Mouse (Mus musculus) embryonic fibroblast, embryonic 13.5 days (primary cell): ENCODE data around the gene Rhbg. TPM values are rescaled to one million over a fixed set of nuclear protein-coding genes. Genes with fewer than 3 reads are reported as not detected.

Experiments
- H3K27ac ChIP-seq: 2 replicates; pipeline ENCODE4 v1.5.1; 2012; ENCODE audit warnings: low read length, control low read depth, inconsistent platforms; ENCODE audit not compliant: insufficient read depth
- H3K4me1 ChIP-seq: 2 replicates; pipeline ENCODE4 v1.6.1; 2011; ENCODE audit warnings: low read length; ENCODE audit not compliant: control insufficient read depth, insufficient read depth
- H3K4me3 ChIP-seq: 2 replicates; pipeline ENCODE4 v1.5.1; 2011; ENCODE audit warnings: mild to moderate bottlenecking, control low read depth, low read length; ENCODE audit not compliant: insufficient read depth
- CTCF ChIP-seq: IDR thresholded peaks from 2 replicates; pipeline ENCODE4 v1.5.1; 2011; ENCODE audit warnings: mild to moderate bottlenecking, control low read depth, low read length, moderate library complexity, borderline replicate concordance; ENCODE audit not compliant: insufficient read depth
- POLR2A ChIP-seq: IDR thresholded peaks from 2 replicates; pipeline ENCODE4 v1.6.1; 2011; ENCODE audit warnings: low read depth, mild to moderate bottlenecking, control low read depth, low read length, moderate library complexity
- polyA plus RNA-seq: library from polyadenylated mRNA; stranded (reverse); fragments of >200 nt; gene quantifications from 2 replicates; pipeline ENCODE4 v1.2.4, GENCODE M21; 2011; ENCODE audit warnings: low read depth; ENCODE audit not compliant: missing spikeins, insufficient read length

Rhbg gene
- polyA plus RNA-seq, 1 experiment, result not detected

DNA sequence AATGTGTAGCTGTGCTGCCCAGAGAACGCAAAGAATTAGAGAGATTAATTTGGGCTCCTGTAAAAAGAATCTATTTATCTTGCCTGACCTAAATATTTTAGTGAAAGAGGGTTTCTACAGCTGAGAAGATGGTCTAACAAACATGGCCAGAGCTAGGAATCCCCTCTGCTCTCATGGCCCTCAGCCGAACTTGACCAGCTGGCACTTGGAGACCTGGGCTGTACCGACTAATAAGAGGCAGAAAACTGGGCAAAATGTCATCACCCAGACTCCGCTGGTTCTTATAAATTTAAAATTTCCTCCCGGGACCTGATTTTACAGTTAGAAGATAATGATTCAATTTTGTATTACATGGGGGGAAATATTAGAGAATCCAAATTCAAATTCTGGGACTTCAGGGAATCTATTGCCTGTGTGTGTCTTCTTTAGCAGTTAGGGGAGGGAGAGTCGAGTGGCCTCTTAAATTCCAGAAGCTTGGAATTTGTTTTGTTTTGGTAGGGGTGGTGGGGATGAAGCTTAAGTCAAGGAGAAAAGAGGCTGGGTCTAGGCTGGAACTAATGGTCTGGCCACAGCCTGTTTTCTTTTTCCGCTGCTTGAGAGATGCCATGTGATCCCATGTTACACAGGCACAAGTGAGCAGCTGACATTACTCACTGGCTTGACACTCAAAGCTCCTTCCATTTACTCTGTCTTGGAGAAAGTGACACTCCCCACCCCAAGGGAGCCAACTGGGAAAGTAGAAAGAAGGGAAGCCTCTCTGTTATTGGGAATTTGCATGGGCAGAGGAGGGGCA lies 37.8 kb downstream of the Rhbg start:
- Histone ChIP-seq H3K27ac (no peak overlapping the region), H3K4me1 (no peaks in the 10 kb centered on the region; the same call in 1 of the 2 replicates), H3K4me3 (no peak overlapping the region)
- no peak for TF ChIP-seq CTCF
- TF ChIP-seq POLR2A, result no peak

DNA sequence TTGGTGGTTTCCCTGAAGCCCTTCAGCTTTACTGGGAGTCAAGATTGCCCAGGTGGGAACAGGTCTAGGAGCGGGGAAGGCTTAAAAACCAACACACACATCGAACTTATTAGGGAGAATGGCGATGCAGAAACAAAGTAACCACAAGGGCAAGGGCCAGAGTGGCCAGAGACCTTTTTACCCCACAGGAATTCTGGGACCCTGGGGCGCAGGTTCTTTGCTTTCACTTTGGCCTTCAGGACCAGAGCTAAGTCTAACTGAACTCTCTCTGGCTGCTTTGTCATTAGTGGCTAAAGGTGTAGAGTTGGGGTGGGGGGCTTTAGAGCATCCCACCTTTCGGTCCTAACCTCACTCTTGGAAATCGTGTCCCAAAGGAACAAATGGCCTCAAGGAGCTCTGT lies 38.4 kb downstream of the Rhbg start:
- Histone ChIP-seq H3K4me1 (no peaks in the 10 kb centered on the region; the same call in 1 of the 2 replicates), H3K27ac (no peak overlapping the region), H3K4me3 (no peak overlapping the region)
- TF ChIP-seq CTCF, result no peak
- no peak for TF ChIP-seq POLR2A

DNA sequence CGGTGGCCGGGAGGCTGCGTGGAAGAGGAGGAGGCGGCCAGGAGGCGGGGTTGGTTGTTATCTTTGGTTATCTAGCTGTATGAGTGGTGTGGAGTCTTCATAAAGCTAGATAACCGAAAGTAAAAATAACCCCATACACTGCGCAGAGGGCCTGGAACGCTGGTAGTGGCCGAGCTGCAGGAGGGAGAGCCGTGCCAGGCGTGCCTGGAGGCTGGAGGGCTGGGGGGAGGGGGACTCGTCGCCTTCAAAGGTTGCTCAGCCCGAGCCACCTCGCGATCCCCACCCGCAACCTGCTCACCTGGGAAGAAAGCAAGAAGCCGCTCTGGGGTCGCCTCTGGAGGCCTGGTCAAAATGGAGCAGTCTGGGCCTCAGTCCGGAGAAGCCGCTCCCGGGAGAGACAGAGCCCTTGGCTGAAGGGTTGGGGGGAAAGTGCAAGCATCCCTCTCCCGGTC lies 38.9 kb downstream of the Rhbg start:
- no peak overlapping the region for H3K27ac ChIP-seq
- TF ChIP-seq POLR2A (no peak), CTCF (no peak)
- peak overlapping the region; percentile 5; the same call in 1 of the 2 replicates for H3K4me3 ChIP-seq
- no peaks in the 10 kb centered on the region; the same call in 1 of the 2 replicates for H3K4me1 ChIP-seq

DNA sequence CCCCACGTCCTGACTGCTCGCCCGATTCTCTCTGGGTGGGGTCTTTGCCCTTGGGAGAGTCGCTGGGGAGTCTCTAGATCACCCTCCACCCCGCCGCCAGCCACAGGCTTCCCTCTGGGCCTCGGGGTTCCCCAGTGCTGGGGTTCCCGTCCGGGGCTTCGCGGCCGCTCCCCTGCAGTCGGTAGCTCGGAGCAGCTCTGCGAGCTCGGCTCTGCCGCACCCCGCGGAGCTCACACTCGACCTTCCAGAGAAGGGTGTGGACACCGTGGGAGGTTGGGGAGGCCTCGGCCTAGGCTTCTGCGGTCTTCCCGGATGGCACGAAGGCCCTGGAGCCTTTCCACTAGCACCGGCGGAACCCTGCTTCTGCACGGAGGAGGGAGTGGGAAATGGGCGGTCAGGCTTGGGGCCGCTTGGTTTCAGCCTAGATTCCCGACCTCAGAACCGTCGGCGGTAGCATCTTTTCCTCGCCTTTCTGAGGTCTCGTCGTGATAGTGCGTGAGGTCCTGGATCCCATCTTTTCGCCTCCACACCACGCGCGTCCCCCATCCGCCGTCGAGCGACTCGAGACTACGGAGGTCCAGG lies 39.4 kb downstream of the Rhbg start:
- H3K27ac ChIP-seq, result no peak overlapping the region
- TF ChIP-seq POLR2A, result no peak
- no peak for TF ChIP-seq CTCF
- H3K4me3 ChIP-seq, result peak overlapping the region; percentile 5; the same call in 1 of the 2 replicates
- peaks cover 3% of the 10 kb centered on the region for H3K4me1 ChIP-seq

DNA sequence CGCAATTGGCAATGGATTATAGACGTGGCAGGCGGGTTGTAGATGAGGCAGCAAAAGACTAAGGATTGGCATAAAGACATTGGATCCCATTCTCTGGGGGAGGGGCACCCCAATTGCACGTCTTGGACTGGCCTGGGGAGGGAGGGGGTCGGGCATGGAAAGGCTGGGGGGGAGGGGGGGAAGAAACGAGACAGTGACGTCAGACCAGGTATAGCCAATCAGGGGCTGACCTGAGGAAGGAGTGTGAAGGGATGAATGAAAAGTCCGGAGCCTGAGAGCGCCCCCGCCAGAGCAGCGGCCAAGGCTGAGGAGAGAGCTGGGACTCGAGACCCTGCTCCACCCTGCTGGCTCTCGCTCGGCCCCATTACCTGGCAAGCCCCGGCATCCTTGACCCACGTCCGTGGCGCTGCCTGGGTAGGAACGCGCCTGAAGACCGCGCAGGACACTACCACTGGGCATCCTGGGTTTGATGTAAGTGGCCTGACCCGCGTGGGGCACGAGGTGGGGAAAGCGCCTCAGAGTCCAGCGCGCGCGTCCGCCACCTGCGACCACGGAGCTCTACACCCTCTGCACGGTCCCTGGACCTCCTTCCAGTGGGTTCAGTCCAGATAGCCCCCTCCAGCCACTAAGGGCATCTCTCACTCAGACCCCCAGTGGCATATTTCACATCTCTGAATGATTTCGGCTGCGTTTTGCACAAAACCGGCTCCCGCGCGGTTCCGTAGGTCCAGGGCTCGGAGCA lies 40.1 kb downstream of the Rhbg start:
- H3K4me3 ChIP-seq, result no peak overlapping the region
- no peak overlapping the region for H3K27ac ChIP-seq
- no peak for TF ChIP-seq POLR2A
- no peak for TF ChIP-seq CTCF
- H3K4me1 ChIP-seq, result peaks cover 7% of the 10 kb centered on the region

DNA sequence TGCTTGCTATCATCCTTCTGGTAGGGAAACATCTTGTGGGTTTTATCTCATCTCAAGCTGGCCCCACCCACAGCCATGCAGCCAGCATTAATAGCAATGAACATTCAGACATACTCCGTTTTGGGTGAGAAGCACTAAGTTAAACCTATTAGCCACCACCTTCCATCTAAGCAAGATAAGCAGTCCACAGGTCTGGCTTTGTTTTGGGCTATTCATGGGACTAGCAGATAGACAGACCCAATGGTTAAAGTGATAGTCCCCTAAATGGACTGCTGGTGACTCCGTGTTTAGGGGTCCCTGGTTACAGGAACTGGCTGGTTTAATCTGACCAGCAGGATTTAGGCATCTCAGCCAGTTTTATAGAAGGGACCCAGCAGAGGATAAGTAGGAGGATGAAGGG lies 41.5 kb downstream of the Rhbg start:
- TF ChIP-seq CTCF (no peak), POLR2A (no peak)
- Histone ChIP-seq H3K4me1 (peaks cover 7% of the 10 kb centered on the region), H3K4me3 (no peak overlapping the region), H3K27ac (no peak overlapping the region)

DNA sequence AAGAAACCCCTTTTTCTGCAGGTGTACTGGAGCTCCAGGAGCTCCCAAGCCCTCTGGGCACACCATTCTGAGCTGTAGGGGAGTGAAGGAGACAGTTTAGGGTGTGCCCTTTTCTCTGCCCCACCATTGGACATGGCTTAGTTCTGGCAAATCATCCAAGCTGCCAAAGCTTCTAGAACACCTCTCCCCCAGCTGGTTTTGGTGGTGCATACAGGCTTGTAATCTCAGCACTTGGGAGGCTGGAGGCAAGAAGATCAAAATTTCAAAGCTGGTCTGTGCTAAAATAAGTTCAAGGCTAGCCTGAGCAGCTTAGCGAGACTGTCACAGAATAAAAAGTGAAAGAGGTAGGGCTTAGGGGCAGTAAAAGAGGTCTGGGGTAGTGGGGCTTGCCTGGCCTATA lies 42.2 kb downstream of the Rhbg start:
- TF ChIP-seq POLR2A (no peak), CTCF (no peak)
- Histone ChIP-seq H3K4me3 (no peak overlapping the region), H3K4me1 (peaks cover 7% of the 10 kb centered on the region), H3K27ac (no peak overlapping the region)

DNA sequence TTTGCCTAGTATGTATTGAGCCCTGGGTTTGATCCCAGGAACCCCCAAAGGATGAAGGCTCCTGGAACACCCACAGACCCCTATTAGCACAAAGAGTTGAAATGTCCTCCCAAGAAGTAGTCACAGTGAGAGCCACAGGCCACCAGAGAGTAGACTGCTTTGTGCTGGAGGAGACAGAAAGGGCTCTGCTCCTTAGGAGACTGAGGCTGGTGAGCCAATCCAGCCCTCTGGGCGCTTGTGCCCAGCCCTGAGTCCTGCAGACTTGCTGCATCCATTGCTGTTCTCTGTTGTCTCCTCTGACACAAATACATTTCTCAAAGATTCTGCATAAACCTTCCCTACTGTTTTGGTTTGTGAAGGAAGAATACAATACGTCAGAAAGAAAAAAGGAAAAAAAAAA lies 43.6 kb downstream of the Rhbg start:
- no peak overlapping the region for H3K27ac ChIP-seq
- H3K4me3 ChIP-seq, result no peak overlapping the region
- TF ChIP-seq POLR2A (no peak), CTCF (no peak)
- peaks cover 7% of the 10 kb centered on the region for H3K4me1 ChIP-seq

DNA sequence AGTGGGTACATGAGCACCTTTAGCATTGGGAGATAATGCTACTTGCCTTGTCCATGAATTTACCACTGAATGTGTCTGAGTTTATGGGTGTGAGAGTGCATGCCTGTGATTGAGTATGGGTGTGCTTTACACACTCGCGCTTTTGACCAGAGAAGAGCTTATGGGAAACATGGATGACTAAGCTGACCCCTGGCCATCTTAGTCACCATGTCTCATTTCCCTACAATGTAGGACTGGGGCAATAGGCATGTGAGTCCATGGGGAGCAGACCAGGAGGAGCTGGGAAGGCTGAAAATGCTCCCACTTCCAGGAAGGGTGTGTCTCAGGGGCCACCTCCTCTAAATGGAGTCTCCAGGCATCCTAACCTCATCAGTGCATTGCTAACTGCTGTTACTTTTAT lies 44.4 kb downstream of the Rhbg start:
- no peak overlapping the region for H3K4me3 ChIP-seq
- peaks cover 7% of the 10 kb centered on the region for H3K4me1 ChIP-seq
- TF ChIP-seq CTCF, result no peak
- TF ChIP-seq POLR2A, result no peak
- H3K27ac ChIP-seq, result no peak overlapping the region

DNA sequence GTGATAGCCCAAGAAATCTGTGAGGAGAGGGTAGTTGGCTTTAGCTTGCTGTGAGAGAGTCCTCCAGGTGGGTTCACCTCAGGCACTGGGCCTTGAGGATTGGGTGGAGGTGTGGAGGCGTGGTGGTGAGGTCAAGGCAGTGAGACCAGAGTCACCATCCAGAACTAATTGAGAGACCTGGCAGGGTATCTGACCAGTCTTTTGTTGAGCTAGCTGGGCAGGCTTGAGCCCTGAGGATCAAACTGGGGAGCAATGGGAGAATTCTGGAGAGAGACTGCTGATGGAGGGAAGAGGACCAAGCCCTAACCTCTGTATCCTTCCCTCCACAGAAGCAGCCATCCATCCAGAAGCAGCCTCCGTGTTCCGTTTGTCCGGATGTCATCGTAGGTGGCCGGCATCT lies 45.2 kb downstream of the Rhbg start:
- Histone ChIP-seq H3K4me3 (no peak overlapping the region), H3K4me1 (peaks cover 7% of the 10 kb centered on the region), H3K27ac (no peak overlapping the region)
- TF ChIP-seq CTCF, result no peak
- TF ChIP-seq POLR2A, result no peak
